Mouse (Mus musculus): ENCODE measurements around the gene Ppm1l. TPM values are rescaled to one million over a fixed set of nuclear protein-coding genes. Genes with fewer than 3 reads are reported as not detected.

Gene Ppm1l
- total RNA-seq, 1 experiment from 2014 or later: 1.5 TPM

- no peak for ATAC-seq (replicated peaks; ENCODE audit: insufficient number of reproducible peaks, low FRiP score, low TSS enrichment, poor library complexity, severe bottlenecking)
Observed at GRCm38 (mm10) chr3:69323982-69324381, 7.3 kb downstream of the Ppm1l start.

- ATAC-seq (replicated peaks; ENCODE audit: insufficient number of reproducible peaks, low FRiP score, low TSS enrichment, poor library complexity, severe bottlenecking): no peak
Observed at GRCm38 (mm10) chr3:69329910-69330309, 13.2 kb downstream of the Ppm1l start.

- no peak for ATAC-seq (replicated peaks; ENCODE audit: insufficient number of reproducible peaks, low FRiP score, low TSS enrichment, poor library complexity, severe bottlenecking)
Observed at GRCm38 (mm10) chr3:69333819-69334218, 17.2 kb downstream of the Ppm1l start.

GRCm38 (mm10) chr3:69340486-69340885, 23.8 kb downstream of the Ppm1l start:
- no peak for ATAC-seq (replicated peaks; ENCODE audit: insufficient number of reproducible peaks, low FRiP score, low TSS enrichment, poor library complexity, severe bottlenecking)

- ATAC-seq (replicated peaks; ENCODE audit: insufficient number of reproducible peaks, low FRiP score, low TSS enrichment, poor library complexity, severe bottlenecking): no peak
Observed at GRCm38 (mm10) chr3:69340971-69341370, 24.3 kb downstream of the Ppm1l start.

- ATAC-seq (replicated peaks; ENCODE audit: insufficient number of reproducible peaks, low FRiP score, low TSS enrichment, poor library complexity, severe bottlenecking): no peak
Observed at GRCm38 (mm10) chr3:69341514-69341913, 24.9 kb downstream of the Ppm1l start.

- no peak for ATAC-seq (replicated peaks; ENCODE audit: insufficient number of reproducible peaks, low FRiP score, low TSS enrichment, poor library complexity, severe bottlenecking)
Observed at GRCm38 (mm10) chr3:69342247-69342921, 25.7 kb downstream of the Ppm1l start.

GRCm38 (mm10) chr3:69343124-69343523, 26.5 kb downstream of the Ppm1l start:
- no peak for ATAC-seq (replicated peaks; ENCODE audit: insufficient number of reproducible peaks, low FRiP score, low TSS enrichment, poor library complexity, severe bottlenecking)

- ATAC-seq (replicated peaks; ENCODE audit: insufficient number of reproducible peaks, low FRiP score, low TSS enrichment, poor library complexity, severe bottlenecking): no peak
Observed at GRCm38 (mm10) chr3:69346514-69346913, 29.9 kb downstream of the Ppm1l start.

- no peak for ATAC-seq (replicated peaks; ENCODE audit: insufficient number of reproducible peaks, low FRiP score, low TSS enrichment, poor library complexity, severe bottlenecking)
Observed at GRCm38 (mm10) chr3:69348197-69348920, 31.7 kb downstream of the Ppm1l start.

GRCm38 (mm10) chr3:69348921-69349237, 32.2 kb downstream of the Ppm1l start:
- ATAC-seq (replicated peaks; ENCODE audit: insufficient number of reproducible peaks, low FRiP score, low TSS enrichment, poor library complexity, severe bottlenecking): no peak

GRCm38 (mm10) chr3:69349973-69350372, 33.3 kb downstream of the Ppm1l start:
- no peak for ATAC-seq (replicated peaks; ENCODE audit: insufficient number of reproducible peaks, low FRiP score, low TSS enrichment, poor library complexity, severe bottlenecking)

GRCm38 (mm10) chr3:69352194-69352593, 35.5 kb downstream of the Ppm1l start:
- no peak for ATAC-seq (replicated peaks; ENCODE audit: insufficient number of reproducible peaks, low FRiP score, low TSS enrichment, poor library complexity, severe bottlenecking)

GRCm38 (mm10) chr3:69354681-69355080, 38.0 kb downstream of the Ppm1l start:
- ATAC-seq (replicated peaks; ENCODE audit: insufficient number of reproducible peaks, low FRiP score, low TSS enrichment, poor library complexity, severe bottlenecking): no peak

GRCm38 (mm10) chr3:69356078-69356665, 39.5 kb downstream of the Ppm1l start:
- no peak for ATAC-seq (replicated peaks; ENCODE audit: insufficient number of reproducible peaks, low FRiP score, low TSS enrichment, poor library complexity, severe bottlenecking)

GRCm38 (mm10) chr3:69356781-69357180, 40.1 kb downstream of the Ppm1l start:
- no peak for ATAC-seq (replicated peaks; ENCODE audit: insufficient number of reproducible peaks, low FRiP score, low TSS enrichment, poor library complexity, severe bottlenecking)

- ATAC-seq (replicated peaks; ENCODE audit: insufficient number of reproducible peaks, low FRiP score, low TSS enrichment, poor library complexity, severe bottlenecking): no peak
Observed at GRCm38 (mm10) chr3:69357897-69358619, 41.4 kb downstream of the Ppm1l start.

- no peak for ATAC-seq (replicated peaks; ENCODE audit: insufficient number of reproducible peaks, low FRiP score, low TSS enrichment, poor library complexity, severe bottlenecking)
Observed at GRCm38 (mm10) chr3:69358620-69358964, 41.9 kb downstream of the Ppm1l start.

GRCm38 (mm10) chr3:69360263-69360895, 43.7 kb downstream of the Ppm1l start:
- ATAC-seq (replicated peaks; ENCODE audit: insufficient number of reproducible peaks, low FRiP score, low TSS enrichment, poor library complexity, severe bottlenecking): no peak
